Mouse (Mus musculus): ENCODE data around the gene Antxr1. TPM values are rescaled to one million over a fixed set of nuclear protein-coding genes. Genes with fewer than 3 reads are reported as not detected.

The Antxr1 gene
- polyA plus RNA-seq, 1 experiment from 2014 or later, result 20.5 TPM

GRCm38 (mm10) chr6:87244117-87245100, 91.2 kb downstream of the Antxr1 start:
- WGBS, result 26% methylated on average over 9 of the region's 9 CpGs
- no peak overlapping the region for H3K4me2 ChIP-seq
- peaks cover 41% of the 10 kb centered on the region for H3K36me3 ChIP-seq
- no peak overlapping the region for H3K9ac ChIP-seq
- peaks cover 33% of the 10 kb centered on the region for H3K4me1 ChIP-seq
- peak overlapping the region; percentile 82 for H3K27ac ChIP-seq
- peak; percentile 65 for ATAC-seq (ENCODE audit: insufficient number of reproducible peaks, insufficient read depth, low FRiP score, low TSS enrichment, low read depth)
- no peaks in the 10 kb centered on the region for H3K9me3 ChIP-seq
- no peak overlapping the region for H3K4me3 ChIP-seq
- no peaks in the 10 kb centered on the region for H3K27me3 ChIP-seq

- no peak overlapping the region for H3K4me2 ChIP-seq
- H3K9ac ChIP-seq, result no peak overlapping the region
- WGBS, result 62% methylated on average over 4 of the region's 4 CpGs
- peak overlapping the region; percentile 0; the same call in 1 of the 2 replicates for H3K27ac ChIP-seq
- H3K27me3 ChIP-seq, result no peaks in the 10 kb centered on the region
- peaks cover 27% of the 10 kb centered on the region for H3K4me1 ChIP-seq
- peaks cover 71% of the 10 kb centered on the region for H3K36me3 ChIP-seq
- no peak overlapping the region for H3K4me3 ChIP-seq
- H3K9me3 ChIP-seq, result no peaks in the 10 kb centered on the region
- no peak for ATAC-seq (ENCODE audit: insufficient number of reproducible peaks, insufficient read depth, low FRiP score, low TSS enrichment, low read depth)
Measured at GRCm38 (mm10) chr6:87237260-87237659, 98.4 kb downstream of the Antxr1 start.

GRCm38 (mm10) chr6:87236061-87236460, 99.6 kb downstream of the Antxr1 start:
- WGBS, result 45% methylated on average over 8 of the region's 8 CpGs

GRCm38 (mm10) chr6:87233111-87233510, 102.5 kb downstream of the Antxr1 start:
- ATAC-seq (ENCODE audit: insufficient number of reproducible peaks, insufficient read depth, low FRiP score, low TSS enrichment, low read depth), result no peak
- no peak overlapping the region for H3K4me2 ChIP-seq
- 70% methylated on average over 4 of the region's 4 CpGs for WGBS
- peaks cover 7% of the 10 kb centered on the region; the same call in 1 of the 2 replicates for H3K9me3 ChIP-seq
- no peaks in the 10 kb centered on the region for H3K27me3 ChIP-seq
- H3K27ac ChIP-seq, result no peak overlapping the region
- H3K4me3 ChIP-seq, result no peak overlapping the region
- H3K36me3 ChIP-seq, result peaks cover 58% of the 10 kb centered on the region
- H3K4me1 ChIP-seq, result peaks cover 26% of the 10 kb centered on the region
- no peak overlapping the region for H3K9ac ChIP-seq

More at GRCm38 (mm10) chr6:87236061-87236460, 99.6 kb downstream of the Antxr1 start:
- Histone ChIP-seq H3K9me3 (no peaks in the 10 kb centered on the region), H3K36me3 (peaks cover 71% of the 10 kb centered on the region), H3K4me3 (no peak overlapping the region), H3K4me1 (peaks cover 27% of the 10 kb centered on the region), H3K27ac (peak overlapping the region; percentile 3), H3K9ac (0 out of 2 replicates have a peak overlapping the region, but pooled peaks have one; percentile 11), H3K4me2 (no peak overlapping the region), H3K27me3 (no peaks in the 10 kb centered on the region)
- ATAC-seq (ENCODE audit: insufficient number of reproducible peaks, insufficient read depth, low FRiP score, low TSS enrichment, low read depth), result no peak

DNA sequence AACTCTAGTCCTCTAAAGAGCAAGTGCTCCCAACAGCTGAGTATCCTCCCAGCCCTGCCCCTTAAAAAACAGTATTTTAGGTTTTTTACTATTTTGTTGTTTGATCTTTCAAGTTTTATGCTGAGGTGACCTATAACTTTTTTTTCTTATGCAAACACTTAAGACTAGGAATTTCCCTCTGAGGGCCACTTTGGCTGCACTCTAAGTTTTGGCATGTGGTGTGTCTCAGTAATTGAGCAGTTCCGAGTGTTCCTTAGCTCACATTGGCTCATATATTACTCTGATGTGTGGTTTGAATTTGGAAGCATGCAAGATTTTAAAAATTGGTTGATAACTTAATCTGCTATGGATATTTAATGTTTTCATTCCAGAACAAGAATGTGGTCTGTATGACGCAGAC, 105.6 kb downstream of the Antxr1 start:
- peaks cover 25% of the 10 kb centered on the region for H3K4me1 ChIP-seq
- H3K9me3 ChIP-seq, result peaks cover 7% of the 10 kb centered on the region; the same call in 1 of the 2 replicates
- no peak overlapping the region for H3K27ac ChIP-seq
- H3K9ac ChIP-seq, result no peak overlapping the region
- H3K36me3 ChIP-seq, result peaks cover 47% of the 10 kb centered on the region
- H3K27me3 ChIP-seq, result no peaks in the 10 kb centered on the region
- H3K4me3 ChIP-seq, result no peak overlapping the region
- no peak for ATAC-seq (ENCODE audit: insufficient number of reproducible peaks, insufficient read depth, low FRiP score, low TSS enrichment, low read depth)
- no peak overlapping the region for H3K4me2 ChIP-seq
- WGBS, result 75% methylated on average over 2 of the region's 2 CpGs

DNA sequence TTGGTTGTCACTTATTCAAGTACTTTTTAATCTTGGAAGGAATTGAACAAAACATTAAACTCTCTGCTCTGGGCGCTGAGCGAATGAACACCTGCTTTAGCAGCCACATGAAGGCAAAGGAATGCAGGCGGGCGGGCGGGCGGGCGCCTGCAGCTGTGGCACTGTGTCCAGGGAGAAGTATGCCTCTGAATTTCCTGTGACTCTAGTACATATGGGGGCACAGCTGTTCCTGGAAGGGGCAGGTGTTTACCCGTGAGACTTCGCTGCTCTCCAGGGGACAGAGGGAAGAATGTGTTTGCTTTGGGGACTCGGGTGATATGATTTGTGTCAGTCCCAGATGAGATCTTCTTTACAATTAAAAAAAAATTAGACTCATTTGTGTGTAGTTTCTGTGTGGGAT, 107.7 kb downstream of the Antxr1 start:
- Histone ChIP-seq H3K9ac (no peak overlapping the region), H3K4me3 (no peak overlapping the region), H3K4me1 (peaks cover 30% of the 10 kb centered on the region), H3K4me2 (no peak overlapping the region), H3K36me3 (peaks cover 42% of the 10 kb centered on the region), H3K9me3 (peaks cover 7% of the 10 kb centered on the region; the same call in 1 of the 2 replicates), H3K27ac (0 out of 2 replicates have a peak overlapping the region, but pooled peaks have one; percentile 44), H3K27me3 (no peaks in the 10 kb centered on the region)
- no peak for ATAC-seq (ENCODE audit: insufficient number of reproducible peaks, insufficient read depth, low FRiP score, low TSS enrichment, low read depth)
- 64% methylated on average over 10 of the region's 10 CpGs for WGBS

DNA sequence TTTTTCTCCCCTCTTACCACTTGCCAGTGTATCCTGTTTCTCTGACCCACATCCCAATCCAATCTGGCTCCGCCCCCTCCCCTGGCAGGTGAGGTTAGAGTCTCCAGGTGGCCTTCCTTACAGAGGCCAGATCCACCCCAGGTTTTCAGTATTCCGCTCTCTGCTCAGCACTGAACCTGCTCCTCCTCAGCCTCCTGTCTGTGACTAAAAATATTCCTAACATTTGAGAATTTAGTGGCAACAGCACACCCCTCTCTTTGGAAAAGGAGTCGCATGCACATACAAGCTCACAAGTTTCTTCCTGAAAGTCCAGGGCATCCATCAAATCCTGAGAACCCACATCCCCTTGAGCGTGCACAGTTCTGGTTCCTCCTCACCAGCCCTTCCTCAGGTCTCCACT, 109.3 kb downstream of the Antxr1 start:
- Histone ChIP-seq H3K27me3 (no peaks in the 10 kb centered on the region), H3K4me2 (no peak overlapping the region), H3K36me3 (peaks cover 39% of the 10 kb centered on the region), H3K4me1 (peaks cover 30% of the 10 kb centered on the region), H3K27ac (peak overlapping the region; percentile 67; the same call in 1 of the 2 replicates), H3K4me3 (no peak overlapping the region), H3K9me3 (peaks cover 7% of the 10 kb centered on the region; the same call in 1 of the 2 replicates), H3K9ac (no peak overlapping the region)
- 75% methylated on average over 4 of the region's 4 CpGs for WGBS
- no peak for ATAC-seq (ENCODE audit: insufficient number of reproducible peaks, insufficient read depth, low FRiP score, low TSS enrichment, low read depth)

DNA sequence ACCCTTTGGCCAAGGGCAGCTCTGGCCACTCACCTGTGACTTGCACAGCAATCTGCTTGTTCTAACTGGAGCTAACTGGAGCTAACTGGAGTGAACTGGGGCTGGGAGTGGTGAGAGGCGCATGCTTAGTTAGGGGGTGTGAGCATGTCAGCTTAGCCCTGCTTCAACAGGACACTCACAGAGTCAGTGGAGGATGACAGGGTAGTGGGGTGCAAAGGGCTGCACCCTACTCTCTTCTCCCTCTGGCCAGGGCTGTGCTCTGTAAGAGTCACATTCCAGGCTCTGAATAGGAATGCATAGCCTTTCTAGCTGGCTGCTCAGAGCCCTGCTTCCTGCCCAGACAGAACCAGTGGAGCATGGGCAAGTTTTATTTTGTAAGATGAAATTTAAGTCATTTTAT, 110.3 kb downstream of the Antxr1 start:
- ATAC-seq (ENCODE audit: insufficient number of reproducible peaks, insufficient read depth, low FRiP score, low TSS enrichment, low read depth), result no peak
- H3K4me2 ChIP-seq, result no peak overlapping the region
- H3K27me3 ChIP-seq, result no peaks in the 10 kb centered on the region
- H3K4me1 ChIP-seq, result peaks cover 30% of the 10 kb centered on the region
- no peak overlapping the region for H3K4me3 ChIP-seq
- peaks cover 34% of the 10 kb centered on the region for H3K36me3 ChIP-seq
- H3K9ac ChIP-seq, result no peak overlapping the region
- 75% methylated on average over 1 of the region's 1 CpGs for WGBS
- H3K9me3 ChIP-seq, result peaks cover 7% of the 10 kb centered on the region; the same call in 1 of the 2 replicates
- H3K27ac ChIP-seq, result peak overlapping the region; percentile 67

- no peak overlapping the region for H3K4me2 ChIP-seq
- H3K4me3 ChIP-seq, result no peak overlapping the region
- peaks cover 33% of the 10 kb centered on the region for H3K36me3 ChIP-seq
- no peak overlapping the region for H3K9ac ChIP-seq
- ATAC-seq (ENCODE audit: insufficient number of reproducible peaks, insufficient read depth, low FRiP score, low TSS enrichment, low read depth), result no peak
- H3K9me3 ChIP-seq, result no peaks in the 10 kb centered on the region
- WGBS, result 67% methylated on average over 10 of the region's 10 CpGs
- H3K27ac ChIP-seq, result no peak overlapping the region
- H3K27me3 ChIP-seq, result no peaks in the 10 kb centered on the region
- peaks cover 30% of the 10 kb centered on the region for H3K4me1 ChIP-seq
Measured at GRCm38 (mm10) chr6:87222854-87223631, 112.6 kb downstream of the Antxr1 start.

DNA sequence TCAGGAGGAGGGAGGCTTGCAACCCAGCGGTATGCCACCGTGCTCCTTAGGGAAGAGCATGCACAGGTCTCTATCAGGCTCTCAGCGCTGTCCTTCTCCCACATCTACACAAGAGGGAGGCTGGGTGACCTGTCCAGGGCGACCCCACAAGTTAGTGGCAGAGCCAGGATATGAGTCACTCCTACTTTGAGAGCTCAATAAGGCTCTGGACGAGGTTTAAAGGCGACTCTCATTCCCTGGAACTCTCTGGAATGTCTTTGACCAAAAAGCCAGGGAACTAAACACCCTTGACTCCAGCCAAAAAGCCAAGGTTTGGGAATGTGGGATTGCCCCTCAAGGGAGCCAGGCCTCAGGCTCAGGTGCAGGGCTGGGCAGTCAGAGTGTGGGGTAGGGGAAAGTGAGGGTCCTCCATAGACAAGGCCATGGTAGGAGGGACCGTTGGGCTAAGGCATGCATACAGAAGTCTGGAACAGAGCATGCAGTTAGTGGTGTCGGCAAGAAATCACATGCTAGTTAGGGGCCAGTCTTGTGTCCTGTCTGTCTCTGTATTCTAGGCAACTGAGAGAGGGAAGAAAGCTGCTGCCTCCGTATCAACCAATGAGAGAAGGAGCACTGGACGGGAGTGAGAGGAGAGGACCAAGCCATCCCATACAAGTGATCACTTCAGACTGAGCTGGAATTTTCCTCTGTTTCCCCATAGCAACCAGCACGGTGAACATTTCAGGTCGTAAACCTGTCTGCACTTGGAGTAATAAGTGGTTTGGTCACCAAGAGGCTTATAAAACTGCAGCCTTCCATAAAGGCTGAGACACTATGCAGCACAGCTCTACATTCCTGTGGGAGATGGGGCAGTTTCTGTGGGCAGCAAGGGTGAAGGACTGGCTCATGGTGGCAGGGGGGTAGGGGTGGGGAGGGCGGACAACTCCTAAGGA, 116.3 kb downstream of the Antxr1 start:
- Histone ChIP-seq H3K4me1 (peaks cover 8% of the 10 kb centered on the region; the same call in 1 of the 2 replicates), H3K4me2 (no peak overlapping the region), H3K27me3 (no peaks in the 10 kb centered on the region), H3K36me3 (peaks cover 56% of the 10 kb centered on the region), H3K4me3 (no peak overlapping the region), H3K9me3 (no peaks in the 10 kb centered on the region), H3K27ac (no peak overlapping the region), H3K9ac (no peak overlapping the region)
- ATAC-seq (ENCODE audit: insufficient number of reproducible peaks, insufficient read depth, low FRiP score, low TSS enrichment, low read depth), result no peak
- WGBS, result 79% methylated on average over 13 of the region's 13 CpGs

Measured in embryonic facial prominence, embryonic 13.5 days (tissue).